In genomic region chr6:117569576-117570326, GRCm38 (mm10) we compare ENCODE assay signal across 27 mouse cellular contexts.
A peak's percentile ranks its signal among the peaks of the same experiment; 100 is the strongest.
DNase-seq lines count a peak whose midpoint lies in the region; ATAC-seq and TF ChIP-seq lines count a peak whose summit lies in the region.
"Had no signal": no experiment of that assay in that cellular context is flagged by ENCODE, and none has a peak within 500 bp of the region (broad histone marks: within the 10 kb centered on the region; RNA-seq: fewer than 3 reads in every experiment).

No protein-coding gene starts in this region.

- WGBS in heart, embryonic 10.5 days = 79% methylated on average over 11 of the region's 11 CpGs
- 37% methylated on average over 11 of the region's 11 CpGs for WGBS in lung, embryonic 14.5 days
- 75% methylated on average over 11 of the region's 11 CpGs for WGBS in lung, adult 2 months
- WGBS in midbrain, embryonic 14.5 days = 67% methylated on average over 11 of the region's 11 CpGs
- WGBS in midbrain, postnatal 0 days = 60% methylated on average over 11 of the region's 11 CpGs

- H3K27ac ChIP-seq in heart, embryonic 10.5 days = no peak overlapping the region
- H3K27ac ChIP-seq in lung, embryonic 14.5 days (ENCODE audit: low read depth) = no peak overlapping the region
- H3K27ac ChIP-seq in midbrain, embryonic 14.5 days (replicated peaks; ENCODE audit: low read depth, low read length) = no peak overlapping the region
- no peak overlapping the region for H3K27ac ChIP-seq in midbrain, postnatal 0 days (ENCODE audit: low read depth, low read length)
- H3K27ac ChIP-seq: forebrain, embryonic 10.5 days; hindbrain, embryonic 12.5 days; left cerebral cortex, adult 2 months; limb, embryonic 15.5 days; liver, embryonic 14.5 days had no signal

- H3K9ac ChIP-seq in lung, embryonic 14.5 days = no peak overlapping the region
- H3K9ac ChIP-seq in midbrain, embryonic 14.5 days (replicated peaks; ENCODE audit: low read length) = no peak overlapping the region
- no peak overlapping the region for H3K9ac ChIP-seq in midbrain, postnatal 0 days (replicated peaks; ENCODE audit: low read length, poor library complexity, severe bottlenecking)
- H3K9ac ChIP-seq: heart, embryonic 12.5 days; hindbrain, embryonic 12.5 days; limb, embryonic 15.5 days; liver, embryonic 14.5 days had no signal

- peak; percentile 67 for DNase-seq in heart, embryonic 10.5 days (ENCODE audit: low spot score)
- DNase-seq in heart, postnatal 25 days (ENCODE audit: low spot score) = no peak
- peak; percentile 89 for DNase-seq in lung, embryonic 14.5 days
- DNase-seq in lung, adult 2 months = no peak
- peak; percentile 31 for DNase-seq in midbrain, embryonic 14.5 days
- DNase-seq in midbrain, postnatal 0 days (ENCODE audit: low spot score) = no peak
- DNase-seq in cerebellum, adult 9-10 months = no peak
- DNase-seq: adrenal gland, postnatal 36 days; B cell, adult 2 months; cerebellum, adult 11 months; cerebellum, postnatal 10 days; heart, postnatal 10 days; left cerebral cortex, postnatal 4 days; lung, postnatal 36 days; right cerebral cortex, adult 18-20 months; right cerebral cortex, postnatal 4 days; thymus, adult 18-20 months; thymus, postnatal 36 days had no signal

- H3K9me3 ChIP-seq in heart, embryonic 10.5 days = no peaks in the 10 kb centered on the region
- H3K9me3 ChIP-seq in lung, embryonic 14.5 days (ENCODE audit: low read depth, low read length) = no peaks in the 10 kb centered on the region
- H3K9me3 ChIP-seq in midbrain, embryonic 14.5 days (ENCODE audit: control insufficient read depth, low read length) = no peaks in the 10 kb centered on the region
- no peaks in the 10 kb centered on the region for H3K9me3 ChIP-seq in midbrain, postnatal 0 days (ENCODE audit: low read length)
- H3K9me3 ChIP-seq: forebrain, embryonic 10.5 days; heart, embryonic 12.5 days; hindbrain, embryonic 12.5 days; limb, embryonic 15.5 days had no signal

- TF ChIP-seq POLR2A in lung, adult 2 months (IDR thresholded peaks at IDR 0.05; ENCODE audit: borderline replicate concordance, extremely low read depth, low read depth, low read length) = no peak

- TF ChIP-seq CTCF in lung, embryonic 14.5 days (IDR thresholded peaks at IDR 0.05; ENCODE audit: low read depth) = no peak
- no peak for TF ChIP-seq CTCF in lung, adult 2 months (IDR thresholded peaks at IDR 0.05; ENCODE audit: insufficient read depth, low read length)
- no peak for TF ChIP-seq CTCF in midbrain, postnatal 0 days (IDR thresholded peaks at IDR 0.05)

- H3K36me3 ChIP-seq in heart, embryonic 10.5 days = no peaks in the 10 kb centered on the region
- no peaks in the 10 kb centered on the region for H3K36me3 ChIP-seq in lung, embryonic 14.5 days (ENCODE audit: insufficient read depth)
- no peaks in the 10 kb centered on the region for H3K36me3 ChIP-seq in midbrain, embryonic 14.5 days (ENCODE audit: control insufficient read depth, insufficient read depth, low read length)
- H3K36me3 ChIP-seq in midbrain, postnatal 0 days (ENCODE audit: insufficient read depth, low read length) = no peaks in the 10 kb centered on the region
- H3K36me3 ChIP-seq: forebrain, embryonic 10.5 days; G1E; heart, embryonic 12.5 days; hindbrain, embryonic 12.5 days; limb, embryonic 15.5 days had no signal

- H3K4me3 ChIP-seq in heart, embryonic 10.5 days = no peak overlapping the region
- no peak overlapping the region for H3K4me3 ChIP-seq in lung, embryonic 14.5 days (ENCODE audit: low read depth, low read length)
- no peak overlapping the region for H3K4me3 ChIP-seq in lung, adult 2 months (replicated peaks; ENCODE audit: extremely low read depth, low read depth, low read length)
- H3K4me3 ChIP-seq in midbrain, embryonic 14.5 days (replicated peaks; ENCODE audit: low read depth, low read length) = no peak overlapping the region
- no peak overlapping the region for H3K4me3 ChIP-seq in midbrain, postnatal 0 days (ENCODE audit: low read depth, low read length)
- H3K4me3 ChIP-seq: forebrain, embryonic 10.5 days; heart, embryonic 12.5 days; hindbrain, embryonic 12.5 days; left cerebral cortex, adult 2 months; limb, embryonic 15.5 days; myocyte had no signal

- peaks cover 39% of the 10 kb centered on the region for H3K4me1 ChIP-seq in heart, embryonic 10.5 days
- H3K4me1 ChIP-seq in lung, embryonic 14.5 days (ENCODE audit: insufficient read depth) = peaks cover 17% of the 10 kb centered on the region
- no peaks in the 10 kb centered on the region; the same call in 1 of the 2 replicates for H3K4me1 ChIP-seq in lung, adult 2 months (ENCODE audit: control insufficient read depth, insufficient read depth, low read length)
- H3K4me1 ChIP-seq in midbrain, embryonic 14.5 days (ENCODE audit: control insufficient read depth, insufficient read depth, low read length) = no peaks in the 10 kb centered on the region
- no peaks in the 10 kb centered on the region for H3K4me1 ChIP-seq in midbrain, postnatal 0 days (ENCODE audit: insufficient read depth, low read length)

- intact Hi-C loops in heart, postnatal 25 days (cut with DNase I) = loop anchor here (5.0 kb wide), 1 partner anchor 402 kb away; the partner anchor contains the start of gene Cxcl12

- 0 out of 2 replicates have a peak overlapping the region, but pooled peaks have one; percentile 18 for H3K4me2 ChIP-seq in lung, embryonic 14.5 days
- H3K4me2 ChIP-seq in midbrain, embryonic 14.5 days (ENCODE audit: low read length) = no peak overlapping the region
- H3K4me2 ChIP-seq in midbrain, postnatal 0 days (ENCODE audit: low read depth, low read length, poor library complexity, severe bottlenecking) = no peak overlapping the region
- H3K4me2 ChIP-seq: heart, embryonic 12.5 days; hindbrain, embryonic 12.5 days; limb, embryonic 15.5 days had no signal

- peak; percentile 93 for ATAC-seq in lung, embryonic 14.5 days (ENCODE audit: insufficient read depth)
- ATAC-seq in midbrain, embryonic 14.5 days (ENCODE audit: low FRiP score, low TSS enrichment) = no peak
- no peak for ATAC-seq in midbrain, postnatal 0 days (ENCODE audit: low FRiP score)
- ATAC-seq: Patski had no signal

- peaks cover 13% of the 10 kb centered on the region; the same call in 1 of the 2 replicates for H3K27me3 ChIP-seq in heart, embryonic 10.5 days (ENCODE audit: insufficient read depth, poor library complexity, severe bottlenecking)
- 0 out of 2 replicates have a peak, but pooled peaks cover 10% of the 10 kb centered on the region for H3K27me3 ChIP-seq in lung, embryonic 14.5 days (ENCODE audit: insufficient read depth, low read length)
- no peaks in the 10 kb centered on the region for H3K27me3 ChIP-seq in midbrain, embryonic 14.5 days (ENCODE audit: control insufficient read depth, insufficient read depth, low read length)
- H3K27me3 ChIP-seq in midbrain, postnatal 0 days (ENCODE audit: insufficient read depth, low read length) = no peaks in the 10 kb centered on the region
- H3K27me3 ChIP-seq: heart, embryonic 12.5 days; hindbrain, embryonic 12.5 days; limb, embryonic 15.5 days; Patski had no signal

Comparison
In these comparisons a context has a peak if more than half of its experiments do, and no peak if none do; other contexts are left out.
1. DNase-seq: peak in heart, embryonic 10.5 days (single experiment), lung, embryonic 14.5 days (single experiment) and midbrain, embryonic 14.5 days (single experiment); none in heart, postnatal 25 days (single experiment), lung, adult 2 months (single experiment), midbrain, postnatal 0 days (single experiment) and cerebellum, adult 9-10 months (single experiment).